Mouse (Mus musculus) adipose tissue, adult 10 weeks (tissue): Measurements from ENCODE around the gene Cyp2d11. TPM values are rescaled to one million over a fixed set of nuclear protein-coding genes. Genes with fewer than 3 reads are reported as not detected.

Experiments used
- polyA plus RNA-seq: library from polyadenylated mRNA; stranded (reverse); fragments of 350-450 nt; fragmentation: Illumina TruSeq; extraction: RNeasy Lipid Tissue Mini Kit (QIAGEN cat#74804); gene quantifications from one replicate; pipeline ENCODE4 v1.2.3, GENCODE M21; 2014; ENCODE audit warnings: low read depth, low replicate concordance

Gene Cyp2d11
- polyA plus RNA-seq, result not detected

DNA sequence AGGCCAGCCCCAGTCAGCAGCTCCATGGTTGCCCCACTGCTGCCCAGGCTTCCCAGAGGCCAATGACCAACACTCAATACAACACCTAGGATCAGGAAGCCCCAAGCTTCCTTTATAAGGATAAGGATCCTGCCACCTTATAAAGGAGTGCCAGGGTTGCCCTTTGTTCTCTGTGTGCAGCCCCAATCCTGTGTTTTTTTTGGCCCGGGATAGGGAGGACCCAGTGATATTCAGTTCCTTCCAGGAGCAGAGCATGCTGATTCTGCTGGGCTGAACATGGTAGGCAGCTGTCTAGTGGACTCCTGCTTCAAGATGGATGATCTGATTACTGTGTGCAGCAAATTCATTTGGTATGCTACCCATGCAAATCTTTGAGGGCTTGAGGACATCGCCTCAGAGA is at the start of gene Cyp2d11:
Gene Cyp2d11, minus strand, starts transcription at position 101 of the 400 bp plus-strand sequence.

DNA sequence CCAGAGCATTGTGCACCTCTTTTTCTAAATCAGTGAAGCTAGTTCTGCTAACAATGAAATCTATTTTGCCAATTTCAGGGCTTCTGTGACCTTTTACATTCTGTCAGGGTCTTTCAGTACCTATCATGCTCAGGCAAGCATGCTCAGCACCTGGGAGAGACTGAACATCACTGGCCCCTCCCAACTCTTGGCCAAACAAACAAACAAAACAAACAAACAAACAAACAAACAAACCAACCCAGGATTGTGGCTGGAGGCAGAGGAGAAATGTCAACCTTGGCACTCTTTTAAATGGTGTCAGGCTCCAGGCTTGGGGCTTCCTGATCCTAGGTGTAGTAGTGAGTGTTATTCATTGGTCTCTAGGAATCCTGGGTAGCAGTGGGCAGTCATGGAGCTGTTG is 39.3 kb upstream of the Cyp2d11 start, which contains the start of gene Cyp2d9:
Gene Cyp2d9, plus strand, starts transcription at position 301 of the 400 bp plus-strand sequence.

DNA sequence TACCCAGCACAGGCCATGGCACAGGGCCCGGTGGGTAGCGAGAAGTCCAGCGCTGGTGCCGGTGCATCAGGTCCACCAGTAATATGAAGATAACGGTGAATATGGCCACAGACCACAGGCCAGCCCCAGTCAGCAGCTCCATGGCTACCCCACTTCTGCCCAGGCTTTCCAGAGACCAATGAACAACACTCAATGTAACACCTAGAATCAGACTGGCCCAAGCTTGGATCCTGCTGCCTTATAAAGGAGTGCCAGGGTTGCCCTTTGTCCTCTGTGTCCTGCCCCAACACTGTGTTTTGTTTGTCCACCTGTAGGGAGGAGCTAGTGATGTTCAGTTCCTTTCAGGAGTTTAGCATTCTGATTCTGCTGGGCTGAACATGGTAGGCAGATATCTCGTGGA is 13.2 kb upstream of the Cyp2d11 start, which contains the start of gene Cyp2d10:
Gene Cyp2d10, minus strand, starts transcription at position 215 of the 400 bp plus-strand sequence.

DNA sequence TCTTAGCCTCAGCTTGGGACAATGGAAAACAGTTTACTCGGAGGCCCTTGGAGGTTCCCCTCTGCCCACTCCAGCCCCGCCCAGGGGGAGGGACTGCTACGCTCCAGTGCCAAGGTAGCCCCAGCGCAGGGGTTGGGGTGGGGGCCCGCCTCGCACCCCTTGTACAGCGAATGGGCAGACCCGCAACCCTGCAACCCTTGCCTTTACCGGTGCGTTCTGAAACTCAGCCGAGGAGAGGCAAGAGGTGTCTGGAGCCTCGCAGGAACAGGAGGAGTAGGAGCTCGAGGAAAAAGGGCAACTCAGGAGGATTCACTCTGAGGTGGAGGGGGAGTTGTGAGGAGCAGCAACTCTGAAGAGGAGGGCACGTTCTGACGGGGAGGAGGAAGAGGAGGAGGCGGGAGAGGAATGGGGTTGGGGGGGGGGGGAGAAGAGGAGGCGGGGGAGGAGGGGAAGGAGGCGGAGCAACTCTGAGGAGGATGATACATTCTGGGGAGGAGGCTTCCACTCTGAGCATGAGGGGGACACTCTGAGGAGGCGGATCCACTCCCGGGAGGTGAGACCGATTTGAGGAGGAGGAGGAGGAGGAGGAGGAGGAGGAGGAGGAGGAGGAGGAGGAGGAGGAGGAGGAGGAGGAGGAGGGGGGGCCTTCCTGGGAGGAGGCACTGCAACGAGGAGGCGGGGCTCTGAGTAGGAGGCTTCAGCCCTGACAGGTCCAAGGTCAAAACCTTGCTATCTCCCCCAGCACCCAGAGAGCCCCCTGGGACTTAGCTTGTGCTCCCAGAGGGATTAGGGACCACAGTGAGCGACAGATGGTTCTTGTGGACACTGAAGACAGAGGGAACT is 13.7 kb downstream of the Cyp2d11 start, which contains the start of gene Cyp2d22:
Gene Cyp2d22, minus strand, starts transcription at position 390 of the 843 bp plus-strand sequence.

DNA sequence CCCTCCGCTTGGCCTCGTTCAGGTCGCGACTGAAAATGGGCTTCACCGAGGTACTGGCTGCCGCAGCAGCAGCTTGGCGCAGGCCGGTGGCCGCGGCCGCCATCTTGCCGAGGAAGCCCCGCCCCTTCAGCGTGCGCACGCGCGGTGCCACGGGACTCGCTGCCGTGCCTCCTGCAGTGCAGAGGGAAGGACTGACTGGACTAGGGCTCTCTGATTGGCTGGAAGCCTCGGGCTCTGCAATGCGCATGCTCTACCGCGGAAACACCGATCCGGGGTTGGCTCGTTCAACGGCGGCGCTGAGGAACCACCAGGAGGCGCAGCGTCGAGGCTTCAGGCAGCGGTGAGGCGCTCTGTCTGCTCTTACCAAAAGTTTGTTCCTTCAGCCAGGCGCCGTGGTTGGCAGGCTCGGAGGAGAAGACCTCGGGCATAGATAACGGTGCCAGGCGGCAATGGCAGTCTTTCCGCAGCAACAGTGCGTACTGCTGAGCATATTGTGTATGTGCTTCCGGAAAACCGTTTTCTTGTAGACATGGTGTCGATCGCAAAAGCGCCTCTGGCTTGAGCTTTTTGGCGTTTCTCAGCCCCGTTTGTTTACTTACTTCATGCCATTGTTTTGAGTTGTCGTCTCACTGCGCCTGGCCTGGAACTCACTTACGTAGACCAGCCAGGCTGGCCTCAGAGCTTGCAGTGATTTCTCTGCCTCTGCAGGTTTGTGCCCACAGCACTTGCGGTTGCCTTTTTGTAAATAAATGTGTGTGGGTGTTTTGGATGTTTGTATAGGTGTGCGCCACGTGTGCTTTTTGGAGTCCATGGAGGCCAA is 39.5 kb downstream of the Cyp2d11 start, which contains the start of gene Ndufa6:
Gene Ndufa6, minus strand, starts transcription at position 197 of the 820 bp plus-strand sequence.

Other genes starting within 250 kb of the Cyp2d11 start
- gene Srebf2, start 246.8 kb downstream of the Cyp2d11 start, polyA plus RNA-seq, result 73.8 TPM
- not detected for gene Shisa8, start 181.2 kb downstream of the Cyp2d11 start, polyA plus RNA-seq
- gene Tnfrsf13c, start 169.7 kb downstream of the Cyp2d11 start, polyA plus RNA-seq, result not detected
- gene Cenpm, start 149.3 kb downstream of the Cyp2d11 start, polyA plus RNA-seq, result 2.5 TPM
- gene 1500009C09Rik, start 141.6 kb downstream of the Cyp2d11 start, polyA plus RNA-seq, result not detected
- gene Sept3, start 119.1 kb downstream of the Cyp2d11 start, polyA plus RNA-seq, result 3.4 TPM
- 0.87 TPM for gene Wbp2nl, start 95.1 kb downstream of the Cyp2d11 start, polyA plus RNA-seq
- gene Naga, start 55.1 kb downstream of the Cyp2d11 start, polyA plus RNA-seq, result 90.8 TPM
- 1.4 TPM for gene Pheta2, start 55.1 kb downstream of the Cyp2d11 start, polyA plus RNA-seq
- 191 TPM for gene Smdt1, start 55.1 kb downstream of the Cyp2d11 start, polyA plus RNA-seq
- 283 TPM for gene Ndufa6, start 39.7 kb downstream of the Cyp2d11 start, polyA plus RNA-seq
- 31.2 TPM for gene Cyp2d22, start 13.8 kb downstream of the Cyp2d11 start, polyA plus RNA-seq
- not detected for gene Cyp2d10, start 13.2 kb upstream of the Cyp2d11 start, polyA plus RNA-seq
- 1.6 TPM for gene Cyp2d9, start 39.4 kb upstream of the Cyp2d11 start, polyA plus RNA-seq
- gene Cyp2d12, start 161.1 kb upstream of the Cyp2d11 start, polyA plus RNA-seq, result not detected
- not detected for gene Cyp2d34, start 226.9 kb upstream of the Cyp2d11 start, polyA plus RNA-seq